30 mouse cellular contexts compared by ENCODE assay signal in the genomic region with DNA sequence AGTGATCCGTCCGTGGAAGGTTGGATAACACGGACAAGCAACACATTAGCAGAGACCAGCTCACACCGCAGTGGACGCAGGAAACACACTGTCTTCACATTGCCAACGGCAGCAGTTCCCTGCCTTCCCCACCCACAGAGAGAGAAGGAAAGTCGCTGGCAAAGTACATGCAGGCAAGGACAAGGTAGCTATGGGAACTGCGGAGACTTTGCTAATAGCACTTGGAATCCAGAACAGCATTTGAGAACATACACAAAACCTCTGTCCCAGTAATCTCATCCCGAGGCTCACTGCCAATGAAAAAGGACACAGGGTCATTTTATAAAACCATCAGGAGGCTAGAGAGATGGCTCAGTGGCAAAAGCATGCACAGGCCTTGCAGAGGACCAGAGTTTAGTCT. TPM values are rescaled to one million over a fixed set of nuclear protein-coding genes. Genes with fewer than 3 reads are reported as not detected.
DNase-seq lines count a peak whose midpoint lies in the region; ATAC-seq and TF ChIP-seq lines count a peak whose summit lies in the region.
"Had no signal": no experiment of that assay in that cellular context is flagged by ENCODE, and none has a peak within 500 bp of the region (broad histone marks: within the 10 kb centered on the region; RNA-seq: fewer than 3 reads in every experiment).

No protein-coding gene starts in this region.

- no peaks in the 10 kb centered on the region for H3K36me3 ChIP-seq in intestine, embryonic 15.5 days
- H3K36me3 ChIP-seq in intestine, postnatal 0 days (ENCODE audit: control insufficient read depth, insufficient read depth) = no peaks in the 10 kb centered on the region
- H3K36me3 ChIP-seq in stomach, postnatal 0 days (ENCODE audit: control insufficient read depth, insufficient read depth, low read length) = no peaks in the 10 kb centered on the region
- H3K36me3 ChIP-seq in neural tube, embryonic 15.5 days = no peaks in the 10 kb centered on the region
- H3K36me3 ChIP-seq: embryonic facial prominence, embryonic 13.5 days; forebrain, embryonic 10.5 days; forebrain, embryonic 15.5 days; limb, embryonic 10.5 days; limb, embryonic 15.5 days; liver, embryonic 13.5 days; midbrain, embryonic 12.5 days; neural tube, embryonic 12.5 days had no signal

- H3K4me1 ChIP-seq in intestine, embryonic 15.5 days (replicated peaks) = peaks cover 11% of the 10 kb centered on the region; the same call in 1 of the 2 replicates
- peaks cover 4% of the 10 kb centered on the region; the same call in 1 of the 2 replicates for H3K4me1 ChIP-seq in intestine, postnatal 0 days (replicated peaks; ENCODE audit: control insufficient read depth, insufficient read depth, low read length)
- H3K4me1 ChIP-seq in stomach, postnatal 0 days (replicated peaks; ENCODE audit: control insufficient read depth, insufficient read depth) = peaks cover 3% of the 10 kb centered on the region; the same call in 1 of the 2 replicates
- H3K4me1 ChIP-seq in neural tube, embryonic 15.5 days = no peaks in the 10 kb centered on the region
- H3K4me1 ChIP-seq: embryonic facial prominence, embryonic 13.5 days; forebrain, embryonic 15.5 days; liver, embryonic 13.5 days; midbrain, embryonic 12.5 days; neural tube, embryonic 12.5 days had no signal

- no peak for ATAC-seq in intestine, embryonic 15.5 days
- no peak for ATAC-seq in intestine, postnatal 0 days
- ATAC-seq in stomach, postnatal 0 days (ENCODE audit: low FRiP score, low TSS enrichment) = no peak; the same call in 1 of the 2 replicates
- no peak for ATAC-seq in neural tube, embryonic 15.5 days (ENCODE audit: low FRiP score)
- ATAC-seq: CD4-positive, CD25-positive, alpha-beta regulatory T cell, adult 4 months; forebrain, embryonic 15.5 days; hindbrain, embryonic 16.5 days; intestine, embryonic 16.5 days had no signal

- WGBS in intestine, embryonic 15.5 days = 60% methylated on average over 9 of the region's 9 CpGs
- WGBS in intestine, postnatal 0 days = 68% methylated on average over 9 of the region's 9 CpGs
- WGBS in stomach, postnatal 0 days = 59% methylated on average over 9 of the region's 9 CpGs
- WGBS in neural tube, embryonic 15.5 days = 84% methylated on average over 9 of the region's 9 CpGs

- no peak for TF ChIP-seq CTCF in intestine, postnatal 0 days (IDR thresholded peaks at IDR 0.05; ENCODE audit: low read depth)
- no peak for TF ChIP-seq CTCF in stomach, postnatal 0 days (IDR thresholded peaks at IDR 0.05; ENCODE audit: low read depth)

- no peak overlapping the region for H3K9ac ChIP-seq in intestine, embryonic 15.5 days
- H3K9ac ChIP-seq in intestine, postnatal 0 days (ENCODE audit: low read depth, low read length) = no peak overlapping the region
- no peak overlapping the region for H3K9ac ChIP-seq in stomach, postnatal 0 days (ENCODE audit: low read length)
- H3K9ac ChIP-seq in neural tube, embryonic 15.5 days (replicated peaks) = no peak overlapping the region
- H3K9ac ChIP-seq: embryonic facial prominence, embryonic 13.5 days; forebrain, embryonic 15.5 days; limb, embryonic 15.5 days; liver, embryonic 13.5 days; midbrain, embryonic 12.5 days; neural tube, embryonic 12.5 days had no signal

- H3K27me3 ChIP-seq in intestine, embryonic 15.5 days (replicated peaks) = no peaks in the 10 kb centered on the region
- no peaks in the 10 kb centered on the region for H3K27me3 ChIP-seq in intestine, postnatal 0 days (replicated peaks; ENCODE audit: control insufficient read depth, insufficient read depth, low read length)
- no peaks in the 10 kb centered on the region for H3K27me3 ChIP-seq in stomach, postnatal 0 days (ENCODE audit: control insufficient read depth, insufficient read depth, low read length)
- H3K27me3 ChIP-seq in neural tube, embryonic 15.5 days (replicated peaks) = no peaks in the 10 kb centered on the region
- H3K27me3 ChIP-seq: embryonic facial prominence, embryonic 13.5 days; forebrain, embryonic 15.5 days; liver, embryonic 13.5 days; midbrain, embryonic 12.5 days; neural tube, embryonic 12.5 days had no signal

- H3K27ac ChIP-seq in intestine, embryonic 15.5 days = 0 out of 2 replicates have a peak overlapping the region, but pooled peaks have one; percentile 32
- H3K27ac ChIP-seq in intestine, postnatal 0 days (ENCODE audit: low read depth, low read length) = no peak overlapping the region
- H3K27ac ChIP-seq in stomach, postnatal 0 days (replicated peaks) = peak overlapping the region; percentile 30
- H3K27ac ChIP-seq in neural tube, embryonic 15.5 days (replicated peaks) = no peak overlapping the region
- H3K27ac ChIP-seq: embryonic facial prominence, embryonic 13.5 days; forebrain, embryonic 10.5 days; forebrain, embryonic 15.5 days; limb, embryonic 10.5 days; limb, embryonic 15.5 days; liver, embryonic 13.5 days; midbrain, embryonic 12.5 days; neural tube, embryonic 12.5 days had no signal

- DNase-seq in gastrocnemius, postnatal 10 days = peak; percentile 4
- no peak for DNase-seq in gastrocnemius, postnatal 4 days (ENCODE audit: low spot score in 2 of 2)
- DNase-seq in lung, postnatal 10 days = peak; percentile 29
- DNase-seq in lung, adult 18-20 months = no peak
- no peak for DNase-seq in stomach, postnatal 0 days (ENCODE audit: low spot score)
- DNase-seq: adrenal gland, postnatal 14 days; cerebellum, adult 18-20 months; cerebellum, postnatal 10 days; heart, postnatal 10 days; kidney, adult 9 months; kidney, postnatal 10 days; layer of hippocampus, postnatal 36 days; liver, embryonic 13.5 days; right cerebral cortex, postnatal 14 days; thymus, postnatal 4 days had no signal

- no peak for TF ChIP-seq EP300 in stomach, postnatal 0 days (optimal IDR thresholded peaks at IDR 0.05)

- no peak overlapping the region for H3K4me3 ChIP-seq in intestine, embryonic 15.5 days (replicated peaks)
- no peak overlapping the region for H3K4me3 ChIP-seq in intestine, postnatal 0 days (ENCODE audit: low read depth, low read length)
- H3K4me3 ChIP-seq in stomach, postnatal 0 days (ENCODE audit: low read depth, low read length) = no peak overlapping the region
- no peak overlapping the region for H3K4me3 ChIP-seq in neural tube, embryonic 15.5 days (replicated peaks)
- H3K4me3 ChIP-seq: embryonic facial prominence, embryonic 13.5 days; forebrain, embryonic 10.5 days; forebrain, embryonic 15.5 days; limb, embryonic 10.5 days; limb, embryonic 15.5 days; liver, embryonic 13.5 days; megakaryocyte, embryonic 14.5 days; midbrain, embryonic 12.5 days; myocyte; neural tube, embryonic 12.5 days had no signal

- no peak overlapping the region for H3K4me2 ChIP-seq in intestine, embryonic 15.5 days (replicated peaks)
- H3K4me2 ChIP-seq in intestine, postnatal 0 days (replicated peaks; ENCODE audit: low read depth) = no peak overlapping the region
- H3K4me2 ChIP-seq in stomach, postnatal 0 days (replicated peaks; ENCODE audit: low read depth) = no peak overlapping the region
- no peak overlapping the region for H3K4me2 ChIP-seq in neural tube, embryonic 15.5 days
- H3K4me2 ChIP-seq: embryonic facial prominence, embryonic 13.5 days; forebrain, embryonic 15.5 days; limb, embryonic 15.5 days; liver, embryonic 13.5 days; midbrain, embryonic 12.5 days; neural tube, embryonic 12.5 days had no signal

- H3K9me3 ChIP-seq in intestine, embryonic 15.5 days = no peaks in the 10 kb centered on the region
- H3K9me3 ChIP-seq in intestine, postnatal 0 days (ENCODE audit: control insufficient read depth) = no peaks in the 10 kb centered on the region
- H3K9me3 ChIP-seq in stomach, postnatal 0 days (ENCODE audit: control insufficient read depth, low read length) = no peaks in the 10 kb centered on the region
- no peaks in the 10 kb centered on the region for H3K9me3 ChIP-seq in neural tube, embryonic 15.5 days (replicated peaks)
- H3K9me3 ChIP-seq: embryonic facial prominence, embryonic 13.5 days; forebrain, embryonic 10.5 days; forebrain, embryonic 15.5 days; limb, embryonic 10.5 days; limb, embryonic 15.5 days; liver, embryonic 13.5 days; megakaryocyte, embryonic 14.5 days; midbrain, embryonic 12.5 days; neural tube, embryonic 12.5 days had no signal

RNA-seq across cellular contexts. Expression of a gene that starts 23.2 kb away (rescaled TPM):
- 100 to 1,000 TPM; 478 to 505 TPM for total RNA-seq in gastrocnemius, postnatal 10 days (2021)
- 100 to 1,000 TPM; 293 to 350 TPM for total RNA-seq in gastrocnemius, postnatal 4 days (2021)
- polyA plus RNA-seq in intestine, embryonic 15.5 days (2015; fragmentation: Nextera tagmentation; extraction: Ambion mirVana) = 0.20 and 0.32 TPM in 2 replicates
- 0.22 TPM in 2 replicates for polyA plus RNA-seq in intestine, postnatal 0 days (2015; fragmentation: Nextera tagmentation; extraction: Ambion mirVana)
- 0.33 and 0.41 TPM in 2 replicates for polyA plus RNA-seq in stomach, postnatal 0 days (2015; fragmentation: Nextera tagmentation; extraction: Ambion mirVana)
- polyA plus RNA-seq in neural tube, embryonic 15.5 days (2015; fragmentation: Nextera tagmentation; extraction: Ambion mirVana) = 0.63 and 0.65 TPM in 2 replicates

RNA-seq across cellular contexts. Expression of a gene that starts 30.3 kb away (rescaled TPM):
- total RNA-seq in gastrocnemius, postnatal 10 days (2021) = 10 to 100 TPM in 1 of 2 experiments, 1 to 10 TPM in 1; 9.9 to 12.9 TPM
- total RNA-seq in gastrocnemius, postnatal 4 days (2021) = 10 to 100 TPM; 18.0 to 18.7 TPM
- polyA plus RNA-seq in intestine, embryonic 15.5 days (2015; fragmentation: Nextera tagmentation; extraction: Ambion mirVana) = 35.5 and 37.1 TPM in 2 replicates
- polyA plus RNA-seq in intestine, postnatal 0 days (2015; fragmentation: Nextera tagmentation; extraction: Ambion mirVana) = 51.6 and 55.6 TPM in 2 replicates
- 17.9 and 20.8 TPM in 2 replicates for polyA plus RNA-seq in stomach, postnatal 0 days (2015; fragmentation: Nextera tagmentation; extraction: Ambion mirVana)
- 20.8 and 25.5 TPM in 2 replicates for polyA plus RNA-seq in neural tube, embryonic 15.5 days (2015; fragmentation: Nextera tagmentation; extraction: Ambion mirVana)

Comparison
In these comparisons a context has a peak if more than half of its experiments do, and no peak if none do; other contexts are left out.
1. DNase-seq: peak in gastrocnemius, postnatal 10 days (single experiment) and lung, postnatal 10 days (single experiment); none in gastrocnemius, postnatal 4 days (0 of 2), lung, adult 18-20 months (0 of 2) and stomach, postnatal 0 days (single experiment).
2. H3K27ac ChIP-seq: peak in intestine, embryonic 15.5 days (single experiment) and stomach, postnatal 0 days (single experiment); none in intestine, postnatal 0 days (single experiment) and neural tube, embryonic 15.5 days (single experiment).